Mouse (Mus musculus): ENCODE data around the gene Col7a1. TPM values are rescaled to one million over a fixed set of nuclear protein-coding genes. Genes with fewer than 3 reads are reported as not detected.

Gene Col7a1
- 48.8 and 70.7 TPM in 2 replicates for polyA plus RNA-seq (2011; ENCODE audit: insufficient read length, low read depth, missing spikeins)

GRCm38 (mm10) chr9:108953081-108953636, at the start of gene Col7a1:
TSS of gene Col7a1 (plus strand) at chr9:108953586.
- Histone ChIP-seq H3K4me3 (ENCODE audit: insufficient read depth, low read length) (peak within 1 kb of the TSS; percentile 62), H3K27ac (ENCODE audit: insufficient read depth, low read length) (peak within 1 kb of the TSS; percentile 44), H3K4me1 (ENCODE audit: control insufficient read depth, insufficient read depth, low read length) (peaks cover 26% of the 10 kb centered on the region)
- peak; percentile 85; the same call in 1 of the 2 replicates for TF ChIP-seq POLR2A (IDR thresholded peaks at IDR 0.05; ENCODE audit: low read depth, low read length)
- TF ChIP-seq CTCF (IDR thresholded peaks at IDR 0.05; ENCODE audit: borderline replicate concordance, insufficient read depth, low read length) = no peak

DNA sequence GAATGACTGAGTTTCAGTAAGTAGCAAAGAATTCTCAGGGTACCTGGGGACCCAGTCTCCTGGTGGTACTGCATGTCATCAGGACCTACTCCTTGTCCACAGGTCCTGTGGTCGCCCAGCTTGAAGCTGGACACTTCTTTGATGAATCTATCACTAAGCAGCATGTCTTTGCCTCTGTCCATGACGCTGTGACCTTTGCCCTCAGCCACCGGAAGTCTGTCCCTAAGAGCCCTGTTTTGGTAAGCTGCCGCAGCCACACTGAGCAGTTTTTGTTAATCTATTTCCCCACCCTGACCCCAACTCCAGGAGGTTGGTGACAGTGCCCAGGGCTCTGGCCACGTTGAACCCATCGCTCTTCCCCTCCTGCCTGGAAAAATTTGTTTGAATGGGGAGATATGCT, 41.1 kb upstream of the Col7a1 start:
- no peaks in the 10 kb centered on the region for H3K4me1 ChIP-seq (ENCODE audit: control insufficient read depth, insufficient read depth, low read length)
- no peak overlapping the region for H3K27ac ChIP-seq (ENCODE audit: insufficient read depth, low read length)
- no peak for TF ChIP-seq CTCF (IDR thresholded peaks at IDR 0.05; ENCODE audit: borderline replicate concordance, insufficient read depth, low read length)
- no peak for TF ChIP-seq POLR2A (IDR thresholded peaks at IDR 0.05; ENCODE audit: low read depth, low read length)
- H3K4me3 ChIP-seq (ENCODE audit: insufficient read depth, low read length) = no peak overlapping the region

GRCm38 (mm10) chr9:108913161-108913560, 40.2 kb upstream of the Col7a1 start:
- no peaks in the 10 kb centered on the region for H3K4me1 ChIP-seq (ENCODE audit: control insufficient read depth, insufficient read depth, low read length)
- no peak overlapping the region for H3K4me3 ChIP-seq (ENCODE audit: insufficient read depth, low read length)
- no peak for TF ChIP-seq POLR2A (IDR thresholded peaks at IDR 0.05; ENCODE audit: low read depth, low read length)
- no peak for TF ChIP-seq CTCF (IDR thresholded peaks at IDR 0.05; ENCODE audit: borderline replicate concordance, insufficient read depth, low read length)
- no peak overlapping the region for H3K27ac ChIP-seq (ENCODE audit: insufficient read depth, low read length)

DNA sequence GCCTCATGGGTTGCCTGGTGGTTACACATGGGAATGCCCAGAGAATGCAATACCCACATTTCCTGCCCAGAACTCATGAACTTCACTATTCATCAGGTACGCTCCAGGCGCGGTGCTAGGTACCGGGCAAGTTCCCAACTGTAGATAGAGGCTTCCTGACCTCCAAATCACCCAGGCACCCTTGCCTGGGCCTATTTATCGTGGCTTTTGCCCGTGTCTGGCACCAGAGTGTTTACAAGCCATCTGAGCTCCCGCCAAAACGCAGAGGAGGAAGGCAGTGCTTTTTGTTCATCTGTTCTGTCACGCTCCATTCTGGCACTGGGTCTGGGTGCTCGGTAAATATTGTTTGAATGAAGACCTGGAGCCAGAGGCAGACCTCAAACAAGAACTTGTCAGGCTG, 39.8 kb upstream of the Col7a1 start:
- TF ChIP-seq POLR2A (IDR thresholded peaks at IDR 0.05; ENCODE audit: low read depth, low read length) (no peak), CTCF (IDR thresholded peaks at IDR 0.05; ENCODE audit: borderline replicate concordance, insufficient read depth, low read length) (no peak)
- Histone ChIP-seq H3K4me3 (ENCODE audit: insufficient read depth, low read length) (no peak overlapping the region), H3K4me1 (ENCODE audit: control insufficient read depth, insufficient read depth, low read length) (no peaks in the 10 kb centered on the region), H3K27ac (ENCODE audit: insufficient read depth, low read length) (no peak overlapping the region)

- TF ChIP-seq POLR2A (IDR thresholded peaks at IDR 0.05; ENCODE audit: low read depth, low read length) = no peak
- Histone ChIP-seq H3K4me3 (ENCODE audit: insufficient read depth, low read length) (no peak within 1 kb of the TSS), H3K4me1 (ENCODE audit: control insufficient read depth, insufficient read depth, low read length) (no peaks in the 10 kb centered on the region), H3K27ac (ENCODE audit: insufficient read depth, low read length) (no peak within 1 kb of the TSS)
These were observed 38.9 kb upstream of the Col7a1 start, which contains the start of gene Tmem89 for GRCm38 (mm10) chr9:108914491-108914890. TSS of gene Tmem89 (plus strand) at chr9:108914619.

- TF ChIP-seq POLR2A (IDR thresholded peaks at IDR 0.05; ENCODE audit: low read depth, low read length) (no peak), CTCF (IDR thresholded peaks at IDR 0.05; ENCODE audit: borderline replicate concordance, insufficient read depth, low read length) (no peak)
- Histone ChIP-seq H3K27ac (ENCODE audit: insufficient read depth, low read length) (no peak overlapping the region), H3K4me1 (ENCODE audit: control insufficient read depth, insufficient read depth, low read length) (no peaks in the 10 kb centered on the region), H3K4me3 (ENCODE audit: insufficient read depth, low read length) (no peak overlapping the region)
These were observed 27.5 kb upstream of the Col7a1 start for GRCm38 (mm10) chr9:108925897-108926296.

DNA sequence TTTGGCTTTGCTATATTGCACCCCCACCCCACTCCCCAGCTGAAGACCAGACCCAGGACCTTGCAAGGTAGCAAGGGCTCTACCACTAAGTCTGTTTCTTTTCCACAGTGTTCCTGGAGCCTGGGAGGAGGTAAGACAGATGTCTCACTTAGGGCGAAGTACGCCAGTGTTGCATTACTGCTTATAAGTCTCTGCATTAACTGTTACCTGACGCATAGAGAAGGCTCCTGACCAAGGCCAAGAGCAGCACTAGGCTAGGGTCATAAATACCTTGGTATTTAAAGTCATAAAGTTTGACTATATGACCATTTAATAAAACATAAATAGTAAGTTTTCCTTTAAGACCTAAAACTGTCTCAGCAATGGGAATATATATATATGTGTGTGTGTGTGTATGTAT, 25.0 kb upstream of the Col7a1 start:
- Histone ChIP-seq H3K27ac (ENCODE audit: insufficient read depth, low read length) (no peak overlapping the region), H3K4me3 (ENCODE audit: insufficient read depth, low read length) (no peak overlapping the region), H3K4me1 (ENCODE audit: control insufficient read depth, insufficient read depth, low read length) (no peaks in the 10 kb centered on the region)
- no peak for TF ChIP-seq CTCF (IDR thresholded peaks at IDR 0.05; ENCODE audit: borderline replicate concordance, insufficient read depth, low read length)
- TF ChIP-seq POLR2A (IDR thresholded peaks at IDR 0.05; ENCODE audit: low read depth, low read length) = no peak

DNA sequence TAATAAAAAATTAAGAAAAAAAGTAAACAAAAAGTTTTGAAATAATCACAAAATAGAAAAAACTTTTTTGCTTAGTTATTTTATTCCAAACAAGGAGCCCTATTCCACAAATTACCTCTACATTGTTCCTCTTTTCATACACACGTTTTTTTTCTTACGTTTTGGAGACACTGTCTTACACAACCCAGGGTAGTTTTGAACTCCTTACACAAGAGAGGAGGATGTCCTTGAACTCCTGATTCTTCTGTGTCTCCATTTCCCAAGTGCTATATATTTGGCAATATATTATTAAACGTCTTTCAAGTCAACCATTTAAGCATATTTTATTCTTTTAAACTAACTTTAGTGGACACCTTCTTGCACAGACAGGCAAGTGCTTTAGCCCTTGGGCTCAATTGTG, 17.4 kb upstream of the Col7a1 start:
- no peak overlapping the region for H3K4me3 ChIP-seq (ENCODE audit: insufficient read depth, low read length)
- H3K27ac ChIP-seq (ENCODE audit: insufficient read depth, low read length) = no peak overlapping the region

DNA sequence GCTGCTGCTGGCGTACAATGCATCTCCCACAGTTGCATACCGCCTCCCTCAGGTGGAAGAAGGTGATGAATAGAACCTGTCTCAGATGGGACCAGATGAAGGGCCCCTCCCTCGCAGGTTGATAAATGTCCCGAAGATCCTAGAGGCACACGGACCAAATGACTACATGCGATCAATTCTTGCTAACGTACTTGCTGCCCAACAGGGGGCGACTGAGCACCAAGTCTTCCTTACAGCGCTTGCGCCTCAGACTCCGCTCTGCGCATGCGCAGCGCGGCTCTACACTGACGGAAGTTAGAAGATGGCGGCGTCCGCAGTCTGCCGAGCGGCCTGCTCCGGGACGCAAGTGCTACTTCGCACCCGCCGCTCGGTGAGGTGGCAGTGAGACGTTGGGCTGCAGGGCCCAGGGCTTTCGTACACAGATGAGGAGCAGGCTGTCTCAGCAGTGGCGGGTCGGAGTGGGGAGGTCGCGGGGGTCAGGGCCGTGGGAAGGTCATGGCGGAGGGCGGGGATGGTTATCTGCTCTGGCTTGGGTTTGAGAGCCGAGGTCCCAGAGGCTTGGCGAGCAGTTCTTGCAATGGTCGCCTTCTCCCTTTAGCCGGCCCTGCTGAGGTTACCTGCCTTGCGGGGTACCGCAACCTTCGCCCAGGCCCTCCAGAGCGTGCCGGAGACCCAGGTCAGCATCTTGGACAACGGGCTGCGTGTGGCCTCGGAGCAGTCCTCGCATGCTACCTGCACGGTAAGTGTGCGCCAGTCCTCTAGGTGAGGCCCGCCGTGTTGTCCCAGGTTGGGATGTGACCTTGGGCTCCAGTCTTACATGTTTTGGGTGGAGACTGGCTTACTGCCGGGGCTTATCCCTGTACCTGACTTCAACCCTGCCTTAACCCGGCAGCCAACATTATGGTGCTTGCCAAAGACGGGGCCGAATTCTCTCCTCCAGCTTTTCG, 16.7 kb upstream of the Col7a1 start, which contains the start of gene Uqcrc1:
TSS of gene Uqcrc1 (plus strand) at position 216 of the 947 bp plus-strand sequence.
- TF ChIP-seq CTCF (IDR thresholded peaks at IDR 0.05; ENCODE audit: borderline replicate concordance, insufficient read depth, low read length) (peak; percentile 82; the same call in 1 of the 2 replicates), POLR2A (IDR thresholded peaks at IDR 0.05; ENCODE audit: low read depth, low read length) (peak; percentile 98)
- peak within 1 kb of the TSS; percentile 71 for H3K4me3 ChIP-seq (ENCODE audit: insufficient read depth, low read length)
- no peaks in the 10 kb centered on the region for H3K4me1 ChIP-seq (ENCODE audit: control insufficient read depth, insufficient read depth, low read length)
- H3K27ac ChIP-seq (ENCODE audit: insufficient read depth, low read length) = no peak within 1 kb of the TSS

More for the DNA sequence above, 17.4 kb upstream of the Col7a1 start:
- TF ChIP-seq POLR2A (IDR thresholded peaks at IDR 0.05; ENCODE audit: low read depth, low read length) (no peak), CTCF (IDR thresholded peaks at IDR 0.05; ENCODE audit: borderline replicate concordance, insufficient read depth, low read length) (no peak)
- H3K4me1 ChIP-seq (ENCODE audit: control insufficient read depth, insufficient read depth, low read length) = no peaks in the 10 kb centered on the region

- Histone ChIP-seq H3K27ac (ENCODE audit: insufficient read depth, low read length) (no peak overlapping the region), H3K4me1 (ENCODE audit: control insufficient read depth, insufficient read depth, low read length) (peaks cover 10% of the 10 kb centered on the region), H3K4me3 (ENCODE audit: insufficient read depth, low read length) (no peak overlapping the region)
- TF ChIP-seq CTCF (IDR thresholded peaks at IDR 0.05; ENCODE audit: borderline replicate concordance, insufficient read depth, low read length) (no peak), POLR2A (IDR thresholded peaks at IDR 0.05; ENCODE audit: low read depth, low read length) (no peak)
These were observed 8.3 kb upstream of the Col7a1 start for GRCm38 (mm10) chr9:108945111-108945510.
